16 mouse cellular contexts compared by ENCODE assay signal in the genomic region with DNA sequence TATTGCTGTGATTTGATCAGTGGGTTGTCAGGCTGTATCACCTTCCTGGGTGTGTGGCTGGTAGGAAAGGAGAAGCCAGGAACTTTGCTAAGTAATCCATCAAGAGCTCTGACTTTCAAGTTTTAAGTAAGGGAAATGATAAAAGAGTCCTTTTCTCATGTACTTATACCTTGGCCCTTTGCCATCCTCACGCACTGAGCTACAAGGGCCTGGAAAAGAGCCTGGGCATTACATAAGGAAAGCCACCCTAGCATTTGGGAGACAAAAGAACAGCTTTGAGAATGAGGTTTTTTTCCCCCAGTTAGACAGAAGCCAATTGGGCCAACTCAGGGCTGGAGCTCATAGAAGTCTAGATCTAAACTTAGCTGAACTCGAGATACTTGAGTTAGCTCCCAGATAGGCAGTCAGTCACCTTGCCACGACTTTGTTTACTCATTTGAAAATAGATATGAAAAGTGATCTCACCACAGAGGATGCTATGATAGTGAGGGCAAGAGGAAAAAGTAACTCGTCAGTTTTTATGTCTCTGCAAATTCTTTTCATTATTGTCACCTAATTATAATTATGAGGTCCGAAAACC.
A peak's percentile ranks its signal among the peaks of the same experiment; 100 is the strongest.
DNase-seq lines count a peak whose midpoint lies in the region; ATAC-seq and TF ChIP-seq lines count a peak whose summit lies in the region.
"Had no signal": no experiment of that assay in that cellular context is flagged by ENCODE, and none has a peak within 500 bp of the region (broad histone marks: within the 10 kb centered on the region; RNA-seq: fewer than 3 reads in every experiment).

No protein-coding gene starts in this region.

- no peaks in the 10 kb centered on the region for H3K36me3 ChIP-seq in embryonic facial prominence, embryonic 13.5 days
- no peaks in the 10 kb centered on the region for H3K36me3 ChIP-seq in embryonic facial prominence, embryonic 10.5 days (replicated peaks)
- no peaks in the 10 kb centered on the region for H3K36me3 ChIP-seq in lung, embryonic 15.5 days
- H3K36me3 ChIP-seq in heart, adult 2 months (ENCODE audit: control insufficient read depth, insufficient read depth, low read length) = peaks cover 10% of the 10 kb centered on the region
- H3K36me3 ChIP-seq in kidney, embryonic 14.5 days (ENCODE audit: control insufficient read depth, insufficient read depth, low read length) = no peaks in the 10 kb centered on the region
- H3K36me3 ChIP-seq: intestine, embryonic 15.5 days; liver, embryonic 12.5 days; stomach, embryonic 15.5 days had no signal

- H3K9ac ChIP-seq in embryonic facial prominence, embryonic 13.5 days = no peak overlapping the region
- no peak overlapping the region for H3K9ac ChIP-seq in lung, embryonic 15.5 days
- H3K9ac ChIP-seq in heart, adult 2 months (ENCODE audit: low read depth, low read length) = no peak overlapping the region
- no peak overlapping the region for H3K9ac ChIP-seq in kidney, embryonic 14.5 days (ENCODE audit: low read depth, low read length)
- H3K9ac ChIP-seq: intestine, embryonic 15.5 days; liver, embryonic 12.5 days; stomach, embryonic 15.5 days had no signal

- TF ChIP-seq CTCF in heart, adult 2 months (IDR thresholded peaks at IDR 0.05) = no peak

- H3K4me1 ChIP-seq in embryonic facial prominence, embryonic 13.5 days = no peaks in the 10 kb centered on the region
- H3K4me1 ChIP-seq in embryonic facial prominence, embryonic 10.5 days = no peaks in the 10 kb centered on the region
- H3K4me1 ChIP-seq in lung, embryonic 15.5 days = peaks cover 22% of the 10 kb centered on the region; the same call in 1 of the 2 replicates
- peaks cover 4% of the 10 kb centered on the region for H3K4me1 ChIP-seq in heart, adult 2 months (ENCODE audit: control insufficient read depth, insufficient read depth, low read length)
- H3K4me1 ChIP-seq in kidney, embryonic 14.5 days (ENCODE audit: control insufficient read depth, insufficient read depth, low read length) = no peaks in the 10 kb centered on the region
- H3K4me1 ChIP-seq: intestine, embryonic 15.5 days; liver, embryonic 12.5 days; stomach, embryonic 15.5 days had no signal

- TF ChIP-seq EP300 in heart, adult 2 months (IDR thresholded peaks at IDR 0.05; ENCODE audit: insufficient read depth, low read depth, low read length) = no peak

- intact Hi-C loops in heart, adult 2 months (cut with DNase I) = no loop called here
- intact Hi-C loops in heart, postnatal 10 days (cut with DNase I) = no loop called here

- H3K79me2 ChIP-seq in heart, adult 2 months (replicated peaks; ENCODE audit: control insufficient read depth, insufficient read depth, low read length) = no peaks in the 10 kb centered on the region

- H3K27ac ChIP-seq in embryonic facial prominence, embryonic 13.5 days = 0 out of 2 replicates have a peak overlapping the region, but pooled peaks have one; percentile 49
- no peak overlapping the region for H3K27ac ChIP-seq in embryonic facial prominence, embryonic 10.5 days (replicated peaks)
- H3K27ac ChIP-seq in lung, embryonic 15.5 days = peak overlapping the region; percentile 64
- peak overlapping the region; percentile 93 for H3K27ac ChIP-seq in heart, adult 2 months
- no peak overlapping the region for H3K27ac ChIP-seq in kidney, embryonic 14.5 days (ENCODE audit: low read depth, low read length)
- H3K27ac ChIP-seq: intestine, embryonic 15.5 days; liver, embryonic 12.5 days; stomach, embryonic 15.5 days had no signal

- no peak overlapping the region for H3K4me2 ChIP-seq in embryonic facial prominence, embryonic 13.5 days
- H3K4me2 ChIP-seq in lung, embryonic 15.5 days = no peak overlapping the region
- no peak overlapping the region for H3K4me2 ChIP-seq in kidney, embryonic 14.5 days (replicated peaks; ENCODE audit: low read depth, low read length)
- H3K4me2 ChIP-seq: intestine, embryonic 15.5 days; liver, embryonic 12.5 days; stomach, embryonic 15.5 days had no signal

- no peaks in the 10 kb centered on the region for H3K9me3 ChIP-seq in embryonic facial prominence, embryonic 13.5 days
- no peaks in the 10 kb centered on the region for H3K9me3 ChIP-seq in embryonic facial prominence, embryonic 10.5 days
- H3K9me3 ChIP-seq in lung, embryonic 15.5 days = no peaks in the 10 kb centered on the region
- no peaks in the 10 kb centered on the region for H3K9me3 ChIP-seq in kidney, embryonic 14.5 days (ENCODE audit: control insufficient read depth, low read length)
- H3K9me3 ChIP-seq: intestine, embryonic 15.5 days; liver, embryonic 12.5 days; stomach, embryonic 15.5 days had no signal

- no peaks in the 10 kb centered on the region for H3K27me3 ChIP-seq in embryonic facial prominence, embryonic 13.5 days
- H3K27me3 ChIP-seq in embryonic facial prominence, embryonic 10.5 days (replicated peaks; ENCODE audit: low read depth, poor library complexity, severe bottlenecking) = no peaks in the 10 kb centered on the region
- no peaks in the 10 kb centered on the region for H3K27me3 ChIP-seq in lung, embryonic 15.5 days
- no peaks in the 10 kb centered on the region for H3K27me3 ChIP-seq in heart, adult 2 months (ENCODE audit: control insufficient read depth, insufficient read depth, low read length)
- H3K27me3 ChIP-seq in kidney, embryonic 14.5 days (ENCODE audit: control insufficient read depth, insufficient read depth, low read length) = no peaks in the 10 kb centered on the region
- H3K27me3 ChIP-seq: intestine, embryonic 15.5 days; liver, embryonic 12.5 days; stomach, embryonic 15.5 days had no signal

- DNase-seq in embryonic facial prominence, embryonic 10.5 days (ENCODE audit: low spot score) = no peak
- DNase-seq in lung, postnatal 4 days = no peak
- peak; percentile 21 to 28 for DNase-seq in heart, adult 2 months
- peak; percentile 24 to 25 for DNase-seq in heart, postnatal 10 days
- DNase-seq: B cell, adult 2 months; cerebellum, postnatal 36 days; thymus, postnatal 4 days had no signal

- ATAC-seq in embryonic facial prominence, embryonic 13.5 days (ENCODE audit: insufficient number of reproducible peaks, insufficient read depth, low FRiP score, low TSS enrichment, low read depth) = no peak
- ATAC-seq in lung, embryonic 15.5 days (ENCODE audit: borderline replicate concordance, extremely low read depth, low FRiP score, low TSS enrichment) = no peak
- no peak for ATAC-seq in inflammation-experienced regulatory T-cells, adult 6 months
- ATAC-seq in kidney, embryonic 14.5 days (ENCODE audit: low FRiP score, low TSS enrichment) = no peak
- ATAC-seq: forebrain, embryonic 16.5 days; intestine, embryonic 15.5 days; liver, embryonic 12.5 days had no signal

- TF ChIP-seq POLR2A in heart, adult 2 months (IDR thresholded peaks at IDR 0.05; ENCODE audit: insufficient read depth, low read depth, low read length) = no peak

- no peak overlapping the region for H3K4me3 ChIP-seq in embryonic facial prominence, embryonic 13.5 days
- H3K4me3 ChIP-seq in embryonic facial prominence, embryonic 10.5 days = no peak overlapping the region
- H3K4me3 ChIP-seq in lung, embryonic 15.5 days = no peak overlapping the region
- no peak overlapping the region for H3K4me3 ChIP-seq in heart, adult 2 months
- H3K4me3 ChIP-seq in kidney, embryonic 14.5 days (ENCODE audit: low read length) = no peak overlapping the region
- H3K4me3 ChIP-seq: intestine, embryonic 15.5 days; liver, embryonic 12.5 days; myocyte; stomach, embryonic 15.5 days had no signal

- WGBS in embryonic facial prominence, embryonic 13.5 days = 76% methylated on average over 5 of the region's 5 CpGs
- WGBS in embryonic facial prominence, embryonic 10.5 days = 85% methylated on average over 5 of the region's 5 CpGs
- WGBS in lung, embryonic 15.5 days = 22% methylated on average over 5 of the region's 5 CpGs
- 28% methylated on average over 5 of the region's 5 CpGs for WGBS in heart, adult 2 months
- WGBS in kidney, embryonic 14.5 days = 81% methylated on average over 5 of the region's 5 CpGs

Comparison
In these comparisons a context has a peak if more than half of its experiments do, and no peak if none do; other contexts are left out.
1. H3K27ac ChIP-seq: peak in embryonic facial prominence, embryonic 13.5 days (single experiment), lung, embryonic 15.5 days (single experiment) and heart, adult 2 months (single experiment); none in embryonic facial prominence, embryonic 10.5 days (single experiment) and kidney, embryonic 14.5 days (single experiment).
2. DNase-seq: peak in heart, adult 2 months (2 of 2) and heart, postnatal 10 days (2 of 2); none in embryonic facial prominence, embryonic 10.5 days (single experiment) and lung, postnatal 4 days (0 of 2).